Mouse (Mus musculus): ENCODE data around the gene Egfr.

DNA sequence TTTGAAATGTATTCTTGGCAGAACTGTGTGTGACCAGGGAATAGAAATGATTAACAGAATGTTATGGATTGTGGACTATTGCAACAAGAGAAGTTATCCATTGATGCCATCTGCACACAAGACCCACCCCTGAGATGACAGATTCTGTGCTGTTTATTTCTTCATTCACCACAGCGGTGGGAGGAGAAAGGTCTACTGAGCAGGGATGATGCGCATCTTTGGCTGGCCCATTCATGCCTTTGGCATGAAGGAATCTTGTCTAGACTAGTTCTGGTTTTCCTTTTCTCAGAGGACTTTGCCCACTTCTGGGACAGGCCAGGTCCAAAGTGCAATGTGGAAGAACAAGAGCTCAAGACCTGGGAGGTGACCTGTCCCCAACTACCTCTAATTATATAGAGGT lies 52.0 kb downstream of the Egfr start:
- TF ChIP-seq CTCF (IDR thresholded peaks at IDR 0.05; ENCODE audit: extremely low read depth, insufficient read depth, low read length) (no peak), POLR2A (IDR thresholded peaks at IDR 0.05; ENCODE audit: extremely low read depth, insufficient read depth, low read length) (no peak)

All from cortical plate, adult 2 months (tissue).